Mouse (Mus musculus): ENCODE data around the gene Rsrp1.
"Not testable (repeated sequence)": the region's sequence is repeated elsewhere in the genome, so short reads cannot be mapped to it uniquely, and the experiment has no call there.

Gene Rsrp1

DNA sequence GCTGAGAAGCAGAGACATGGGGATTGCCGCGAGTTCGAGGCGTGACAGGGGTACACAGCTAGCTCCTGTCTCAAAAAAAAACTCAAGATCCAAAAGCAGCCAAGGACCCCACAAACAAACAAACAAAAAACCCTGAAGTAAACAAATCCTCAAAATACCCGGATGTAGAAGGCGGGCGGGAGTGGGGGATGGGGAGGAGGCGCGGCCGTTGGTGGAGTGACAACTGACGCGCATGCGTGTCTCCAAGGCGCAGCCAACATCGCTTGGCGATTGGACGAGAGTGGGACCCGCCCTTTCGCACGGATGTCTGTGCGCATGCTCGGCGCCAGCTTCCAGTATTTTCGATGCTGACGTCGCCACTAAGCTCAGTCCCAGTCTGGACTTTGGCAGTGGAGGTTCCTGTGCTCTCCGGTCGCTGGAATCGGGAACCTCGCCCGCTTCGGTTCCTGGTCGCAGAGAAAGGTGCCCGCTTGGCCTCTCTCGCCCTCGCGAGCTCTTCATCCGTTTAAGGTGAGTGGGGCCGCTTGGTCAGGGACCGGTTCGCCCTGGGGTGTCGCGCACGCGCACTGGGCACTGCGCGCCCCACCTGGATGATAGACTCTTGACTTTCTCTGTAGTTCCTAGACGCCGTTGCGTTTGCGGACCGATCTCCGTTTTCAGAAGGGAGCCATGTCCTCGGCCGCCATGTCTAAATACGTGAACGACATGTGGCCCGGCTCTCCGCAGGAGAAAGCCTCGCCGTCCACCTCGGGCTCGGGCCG lies at the start of gene Rsrp1:
Rsrp1 (plus strand) TSS at position 335 of the 761 bp plus-strand sequence.
- in situ Hi-C loops (cut with MseI, MboI): no loop called here

DNA sequence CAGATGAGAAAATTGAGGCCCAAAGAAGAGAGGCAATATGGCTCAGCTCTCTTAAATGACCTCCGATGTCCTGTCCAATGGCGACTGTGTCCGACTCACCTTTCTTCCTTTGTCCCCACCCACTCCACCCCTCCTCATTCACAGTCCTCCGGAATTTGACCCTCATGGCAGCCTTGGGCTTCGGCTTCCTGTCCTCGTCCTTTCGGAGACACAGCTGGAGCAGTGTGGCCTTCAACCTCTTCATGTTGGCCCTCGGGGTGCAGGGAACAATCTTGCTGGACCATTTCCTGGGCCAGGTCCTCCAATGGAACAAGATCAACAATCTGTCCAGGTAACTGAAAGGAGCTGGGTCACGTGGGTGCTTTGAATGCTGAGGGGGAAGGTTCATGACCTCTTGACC lies 47.2 kb upstream of the Rsrp1 start:
- in situ Hi-C loops (cut with MseI, MboI): no loop called here

DNA sequence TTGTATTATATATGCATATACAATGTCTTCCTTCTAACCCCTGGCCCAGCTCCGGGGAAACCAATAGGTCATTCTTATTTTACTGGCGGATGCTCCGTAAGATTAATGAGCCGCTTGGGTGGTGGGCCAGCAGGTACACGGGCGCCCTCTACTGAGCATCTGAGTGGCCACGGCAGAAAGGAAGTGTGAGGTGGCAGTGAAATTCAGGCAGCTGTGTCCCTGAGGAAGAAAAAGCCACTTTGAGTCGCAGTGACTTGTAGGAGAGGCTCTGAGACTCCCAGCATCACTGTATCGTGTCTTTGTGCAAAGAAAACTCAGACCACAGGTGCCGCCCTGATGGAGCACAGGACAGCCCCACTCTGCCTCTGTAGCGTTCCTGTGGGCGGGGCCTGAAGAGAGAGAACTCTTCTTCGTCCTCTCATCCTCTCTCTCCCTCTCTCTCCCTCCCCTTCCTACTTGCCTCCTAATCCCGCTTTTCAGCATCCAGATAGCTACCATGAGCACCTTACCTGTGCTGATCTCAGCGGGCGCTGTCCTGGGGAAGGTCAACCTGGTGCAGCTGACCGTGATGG lies 43.9 kb upstream of the Rsrp1 start:
- in situ Hi-C loops (cut with MseI, MboI): no loop called here

DNA sequence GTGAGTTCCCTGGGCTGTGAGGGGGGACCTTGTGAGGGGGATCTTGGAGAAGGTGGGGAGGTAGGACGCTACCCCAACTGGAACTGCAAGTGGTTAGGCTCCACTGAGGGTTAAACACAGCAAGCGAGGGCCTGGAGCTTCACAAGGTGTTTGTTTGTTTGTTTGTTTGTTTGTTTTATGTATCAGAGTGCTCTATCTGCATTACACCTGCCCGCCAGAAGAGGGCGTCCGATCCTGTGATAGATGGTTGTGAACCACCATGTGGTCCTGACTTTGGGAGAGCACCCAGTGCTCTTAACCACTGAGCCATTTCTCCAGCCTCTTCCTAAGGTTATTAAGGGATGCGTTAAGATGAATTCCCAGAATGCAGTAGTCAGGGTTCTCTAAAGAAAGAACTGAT lies 43.4 kb upstream of the Rsrp1 start:
- in situ Hi-C loops (cut with MseI, MboI): loop anchor here in 1 of 2 experiments (10.0 kb wide), 1 partner anchor 55 kb away; no protein-coding TSS in a partner anchor

DNA sequence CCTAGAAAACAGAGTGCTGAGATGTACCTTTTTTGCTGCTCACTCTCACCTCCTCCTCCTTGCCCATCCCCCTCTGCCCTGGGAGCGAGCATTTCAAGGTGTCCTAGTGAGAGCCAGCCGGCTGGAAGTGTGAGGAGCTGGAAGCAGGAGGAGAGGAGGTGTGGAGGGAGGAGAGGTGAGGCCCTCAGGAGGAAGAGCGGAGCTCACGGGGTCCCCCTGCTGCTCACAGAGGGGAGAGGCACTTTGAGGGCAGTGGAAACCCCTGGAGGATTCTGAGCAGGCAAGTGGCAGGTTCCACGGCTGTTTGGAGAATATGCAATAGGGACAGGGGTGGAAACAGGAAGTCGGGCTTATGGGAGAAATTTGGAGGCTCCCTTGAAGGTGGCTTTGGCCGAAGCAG lies 40.1 kb upstream of the Rsrp1 start:
- in situ Hi-C loops (cut with MseI, MboI): loop anchor here in 1 of 2 experiments (10.0 kb wide), 1 partner anchor 58 kb away; no protein-coding TSS in a partner anchor

DNA sequence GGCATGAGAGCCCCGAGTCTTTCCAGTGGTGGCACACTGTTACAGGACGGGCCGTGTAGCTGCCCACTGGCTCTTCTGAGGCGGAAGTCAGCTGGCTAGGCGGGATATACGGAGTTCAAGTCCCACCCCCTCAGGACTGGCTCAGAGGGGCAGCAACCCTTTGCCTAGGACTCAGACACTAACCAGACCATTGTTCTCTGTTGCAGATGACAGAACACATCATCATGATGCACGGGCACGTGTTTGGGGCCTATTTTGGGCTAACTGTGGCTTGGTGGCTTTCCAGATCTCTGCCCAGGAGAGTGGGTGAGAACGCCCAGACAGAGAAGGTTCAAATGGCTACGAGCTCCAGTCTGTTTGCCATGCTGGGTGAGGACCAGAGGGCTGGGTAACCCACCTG lies 39.6 kb upstream of the Rsrp1 start:
- in situ Hi-C loops (cut with MseI, MboI): loop anchor here in 1 of 2 experiments (10.0 kb wide), 1 partner anchor 59 kb away; no protein-coding TSS in a partner anchor

DNA sequence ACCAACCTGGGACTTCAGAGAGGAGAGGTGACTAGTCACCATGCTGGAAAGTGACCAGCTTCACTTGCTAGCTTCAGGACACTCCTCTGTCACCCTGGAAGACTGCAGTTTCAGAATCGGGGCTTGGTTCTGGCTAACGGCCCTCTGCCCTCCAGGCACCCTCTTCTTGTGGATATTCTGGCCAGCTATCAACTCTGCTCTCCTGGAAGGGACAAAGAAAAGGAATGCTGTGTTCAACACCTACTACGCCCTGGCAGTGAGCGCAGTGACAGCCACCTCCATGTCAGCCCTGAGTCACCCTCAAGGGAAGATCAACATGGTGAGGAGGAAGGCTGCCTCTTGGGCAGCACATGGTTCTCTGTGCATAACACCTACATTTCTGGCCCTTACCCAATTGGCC lies 39.0 kb upstream of the Rsrp1 start:
- in situ Hi-C loops (cut with MseI, MboI): loop anchor here in 1 of 2 experiments (10.0 kb wide), 1 partner anchor 60 kb away; no protein-coding TSS in a partner anchor

DNA sequence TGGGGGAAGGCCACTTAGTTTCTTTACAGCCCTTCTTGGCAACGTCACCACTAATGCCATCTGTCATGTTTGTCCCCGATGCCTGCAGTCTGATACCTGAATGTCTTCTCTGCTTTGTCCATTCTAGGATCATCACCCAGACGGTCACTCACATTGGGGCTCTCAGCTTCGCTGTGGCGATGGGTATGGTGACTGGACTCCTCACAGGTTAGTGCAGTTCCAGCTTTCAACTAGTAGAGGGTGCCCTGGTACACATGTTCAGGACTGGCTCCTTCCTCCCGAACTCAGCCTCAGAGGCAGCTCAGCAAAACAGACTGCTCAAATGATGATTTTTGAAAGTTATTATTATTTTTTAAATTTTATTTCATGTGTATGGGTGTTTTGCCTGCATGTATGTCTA lies 31.3 kb upstream of the Rsrp1 start:
- in situ Hi-C loops (cut with MseI, MboI): no loop called here

DNA sequence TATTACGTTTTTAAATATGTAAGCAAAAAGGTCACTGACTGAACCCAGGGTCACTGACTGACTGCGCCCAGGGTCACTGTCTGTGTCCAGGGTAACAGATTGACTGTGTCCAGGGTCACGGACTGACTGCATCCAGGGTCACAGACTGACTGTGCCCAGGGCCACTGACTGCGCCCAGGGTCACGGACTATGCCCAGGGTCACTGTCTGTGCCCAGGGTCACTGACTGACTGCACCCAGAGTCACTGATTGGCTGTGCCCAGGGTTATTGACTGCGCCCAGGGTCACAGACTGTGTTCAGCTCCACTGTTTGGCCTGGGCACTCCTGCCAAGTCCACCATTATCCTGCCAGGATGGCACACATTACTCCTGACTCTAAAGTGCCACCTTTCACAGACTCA lies 26.1 kb upstream of the Rsrp1 start:
- in situ Hi-C loops (cut with MseI, MboI): no loop called here

DNA sequence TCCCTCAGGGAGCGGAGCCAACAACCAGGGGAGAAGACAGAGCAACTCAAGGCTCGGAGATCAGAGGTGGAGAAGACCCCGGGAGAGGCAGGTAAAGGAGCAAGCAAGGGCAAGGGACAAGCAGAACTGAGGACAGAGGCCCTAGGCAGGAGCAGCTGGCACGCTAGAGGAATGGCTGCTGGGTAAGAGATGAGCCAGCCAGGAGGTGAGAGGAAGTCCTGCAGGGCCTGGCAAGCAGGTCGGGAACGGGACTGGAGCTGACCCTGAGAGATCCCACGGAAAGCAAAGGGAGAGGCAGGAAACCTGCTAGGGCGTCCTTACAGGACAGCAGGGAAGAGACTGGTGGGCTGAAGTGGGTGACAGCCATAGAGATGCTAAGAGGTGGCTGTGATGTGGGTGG lies 22.3 kb upstream of the Rsrp1 start:
- in situ Hi-C loops (cut with MseI, MboI): no loop called here

DNA sequence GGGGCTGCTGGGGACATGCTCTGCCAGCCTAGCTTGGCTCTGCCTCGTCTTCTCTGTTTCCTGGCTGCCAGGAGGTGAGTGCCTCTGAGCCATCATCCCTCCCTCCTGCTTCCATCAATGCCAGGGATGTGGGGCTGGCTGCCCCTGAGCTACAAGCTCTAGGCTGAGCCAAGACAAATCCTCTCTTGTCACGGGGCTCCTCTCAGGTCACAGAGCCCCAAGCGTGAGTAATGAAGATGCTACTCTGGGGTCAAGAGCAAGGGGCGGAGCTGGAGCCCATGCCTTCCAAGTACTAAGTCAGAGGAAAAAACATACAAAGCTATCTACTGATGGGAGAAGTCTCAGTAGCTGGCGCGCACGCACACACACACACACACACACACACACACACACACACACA lies 20.3 kb upstream of the Rsrp1 start:
- in situ Hi-C loops (cut with MseI, MboI): no loop called here

DNA sequence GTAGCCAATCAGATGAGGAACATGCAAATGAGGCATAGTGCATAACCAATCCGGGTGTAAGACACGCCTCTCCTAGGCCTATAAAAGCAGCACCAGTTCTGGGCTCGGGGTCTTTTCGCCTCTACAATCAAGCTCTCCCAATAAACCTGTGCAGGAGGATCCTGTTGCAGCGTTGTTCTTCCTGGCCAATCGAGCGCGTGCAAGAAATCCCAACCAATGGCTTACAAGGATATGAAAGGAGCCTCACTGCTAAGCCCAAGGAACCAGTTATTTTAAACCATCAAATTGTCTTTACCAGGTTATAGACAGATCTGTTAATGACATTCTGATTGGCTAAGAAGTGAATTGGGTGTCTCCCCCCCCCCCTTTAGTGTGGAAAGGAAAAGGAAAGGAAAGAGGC lies 12.0 kb upstream of the Rsrp1 start:
- in situ Hi-C loops (cut with MseI, MboI): not testable (repeated sequence)

DNA sequence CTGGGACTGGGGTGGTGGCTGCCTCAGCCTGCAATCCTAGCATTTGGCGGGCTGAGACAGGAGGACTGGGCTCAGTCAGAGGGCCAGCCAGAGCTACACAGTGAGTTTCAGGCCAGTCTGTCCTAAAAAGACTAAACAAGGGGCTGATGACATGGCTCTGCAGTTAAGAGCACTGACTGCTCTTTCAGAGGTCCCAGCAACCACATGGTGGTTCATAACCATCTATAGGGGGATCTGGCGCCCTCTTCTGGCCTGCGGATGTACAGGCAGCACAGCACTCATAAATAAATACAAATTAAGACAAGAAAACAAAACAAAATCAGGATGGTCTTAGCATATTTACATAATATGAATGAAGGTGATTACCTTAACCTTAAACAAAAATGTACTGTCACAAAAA lies 10.0 kb upstream of the Rsrp1 start:
- in situ Hi-C loops (cut with MseI, MboI): no loop called here

DNA sequence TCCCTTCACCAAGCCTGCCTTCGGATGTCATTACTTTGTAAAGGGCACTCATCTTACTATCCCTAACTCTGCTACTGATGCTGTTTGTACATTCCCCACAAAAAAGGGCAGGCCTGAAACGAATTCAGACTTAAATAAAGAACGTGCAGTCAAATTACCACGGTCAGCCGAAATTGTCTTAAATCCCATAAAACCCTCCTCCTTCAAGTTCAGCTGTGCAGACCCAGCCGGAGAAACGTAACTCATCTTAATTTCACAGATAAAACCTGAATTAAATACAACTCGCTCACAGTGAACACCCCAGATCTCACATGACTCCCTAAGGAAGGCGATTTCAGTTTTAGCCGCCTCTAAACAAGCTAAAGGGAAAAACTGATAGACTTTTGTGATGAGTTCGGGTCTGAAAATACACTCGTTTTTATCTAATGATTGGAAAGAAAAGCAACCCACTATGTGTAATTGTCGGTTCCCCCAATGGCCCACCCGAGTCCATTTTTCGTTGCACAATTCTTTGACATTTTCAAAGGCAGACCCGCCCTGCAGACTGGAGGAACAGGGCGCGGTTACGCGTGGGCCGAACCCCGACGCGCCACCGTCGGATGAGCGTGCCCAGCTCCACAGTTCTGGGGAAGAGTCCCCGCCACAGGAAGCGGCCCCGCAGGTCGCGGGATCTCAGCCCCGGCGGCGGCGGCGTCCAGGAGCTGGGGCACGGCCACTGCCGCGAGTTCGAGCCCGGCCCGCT lies 9.1 kb upstream of the Rsrp1 start:
- in situ Hi-C loops (cut with MseI, MboI): no loop called here

DNA sequence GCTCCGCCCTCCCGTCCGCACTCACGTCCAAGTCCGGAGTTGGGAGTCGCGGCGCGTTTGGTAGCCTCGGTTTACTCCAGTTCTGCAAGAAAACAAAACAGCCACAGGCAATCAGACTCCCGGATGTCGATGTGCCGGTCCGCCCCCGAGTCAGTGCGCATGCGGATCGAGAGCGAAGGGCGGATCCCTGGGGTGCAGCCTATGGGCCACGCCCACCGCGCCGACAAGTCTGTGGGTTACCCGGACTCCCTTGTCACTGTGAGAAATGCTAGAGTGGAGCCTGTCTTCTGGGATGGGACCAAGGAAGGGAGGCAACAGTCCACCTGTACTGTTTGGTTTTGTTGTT lies 8.6 kb upstream of the Rsrp1 start, which contains the start of gene Tmem50a:
Tmem50a (minus strand) TSS at position 161 of the 346 bp plus-strand sequence.
- in situ Hi-C loops (cut with MseI, MboI): no loop called here

DNA sequence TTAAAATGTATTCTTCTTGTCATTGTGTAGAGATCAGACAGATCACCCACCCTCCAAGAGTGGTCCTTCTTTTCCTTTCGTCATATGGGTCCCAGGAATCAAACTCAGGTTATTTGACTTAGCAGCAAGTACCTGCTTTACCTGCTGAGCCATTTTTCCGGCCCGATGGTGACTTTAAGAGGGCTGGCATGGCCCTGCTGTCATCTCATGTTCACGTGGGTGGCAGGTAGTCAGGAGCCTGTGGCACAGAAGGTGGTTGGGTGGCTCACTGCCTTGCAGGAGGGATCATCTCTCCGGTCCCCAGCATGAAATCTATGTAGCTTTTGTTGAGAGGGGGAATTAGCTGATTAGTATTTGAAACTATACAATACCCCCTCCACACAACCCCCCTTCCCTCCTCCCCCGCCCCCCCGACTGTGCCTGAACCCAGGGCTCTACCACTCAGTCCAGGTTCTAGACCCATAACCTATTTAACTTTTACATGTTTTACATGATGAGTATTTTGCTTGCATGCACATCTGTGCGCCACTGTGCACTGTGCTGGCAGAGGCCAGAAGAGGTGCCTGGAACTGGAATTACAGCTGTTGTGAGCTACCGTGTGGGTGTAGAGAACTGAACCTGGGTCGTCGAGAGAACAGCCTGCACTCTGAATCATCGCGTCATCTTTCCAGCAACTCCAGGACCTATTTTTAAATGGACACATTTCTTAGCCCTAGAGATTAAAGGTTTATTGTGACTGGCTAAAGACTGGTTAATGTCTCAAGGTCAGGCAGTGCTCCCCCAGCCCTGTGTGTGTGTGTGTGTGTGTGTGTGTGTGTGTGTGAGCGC lies 8.0 kb upstream of the Rsrp1 start:
- in situ Hi-C loops (cut with MseI, MboI): no loop called here

DNA sequence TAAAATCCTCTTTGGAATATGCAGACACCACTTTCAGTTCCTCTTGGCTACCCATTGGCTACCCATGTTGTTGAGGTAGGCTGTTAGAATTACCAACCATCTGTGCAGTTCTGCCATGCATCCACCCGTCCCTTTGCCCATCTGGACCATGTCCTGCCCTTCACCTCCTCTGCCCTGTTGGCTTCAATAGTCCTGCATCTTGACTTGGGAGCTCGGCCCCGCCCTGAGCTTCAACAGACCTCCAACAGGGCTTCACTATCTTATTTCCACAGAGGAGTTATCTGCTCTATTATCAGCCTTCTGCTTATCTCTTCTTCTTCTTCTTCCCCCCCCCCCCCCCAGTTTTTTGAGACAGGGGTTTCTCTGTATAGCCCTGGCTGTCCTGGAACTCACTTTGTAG lies 6.2 kb upstream of the Rsrp1 start:
- in situ Hi-C loops (cut with MseI, MboI): no loop called here

DNA sequence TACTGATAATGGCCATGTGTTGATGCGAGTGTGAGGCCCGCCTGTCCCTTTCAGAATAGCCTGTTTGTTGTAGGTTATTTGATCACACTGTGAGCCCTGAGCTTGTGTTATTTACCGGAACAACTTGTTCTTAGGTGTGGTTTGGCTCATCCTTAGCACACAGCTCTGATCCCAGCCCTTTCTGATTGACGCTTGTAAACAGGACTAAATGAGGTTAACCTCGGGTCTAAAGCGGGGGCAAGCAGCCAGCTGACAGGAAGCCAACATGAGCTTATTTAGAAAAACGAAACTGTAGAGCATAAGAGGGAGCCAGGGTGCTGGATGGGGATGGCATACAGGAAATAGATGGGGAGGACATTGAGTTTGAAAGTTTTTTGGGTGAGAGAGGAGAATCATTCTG lies 5.0 kb upstream of the Rsrp1 start:
- in situ Hi-C loops (cut with MseI, MboI): no loop called here

DNA sequence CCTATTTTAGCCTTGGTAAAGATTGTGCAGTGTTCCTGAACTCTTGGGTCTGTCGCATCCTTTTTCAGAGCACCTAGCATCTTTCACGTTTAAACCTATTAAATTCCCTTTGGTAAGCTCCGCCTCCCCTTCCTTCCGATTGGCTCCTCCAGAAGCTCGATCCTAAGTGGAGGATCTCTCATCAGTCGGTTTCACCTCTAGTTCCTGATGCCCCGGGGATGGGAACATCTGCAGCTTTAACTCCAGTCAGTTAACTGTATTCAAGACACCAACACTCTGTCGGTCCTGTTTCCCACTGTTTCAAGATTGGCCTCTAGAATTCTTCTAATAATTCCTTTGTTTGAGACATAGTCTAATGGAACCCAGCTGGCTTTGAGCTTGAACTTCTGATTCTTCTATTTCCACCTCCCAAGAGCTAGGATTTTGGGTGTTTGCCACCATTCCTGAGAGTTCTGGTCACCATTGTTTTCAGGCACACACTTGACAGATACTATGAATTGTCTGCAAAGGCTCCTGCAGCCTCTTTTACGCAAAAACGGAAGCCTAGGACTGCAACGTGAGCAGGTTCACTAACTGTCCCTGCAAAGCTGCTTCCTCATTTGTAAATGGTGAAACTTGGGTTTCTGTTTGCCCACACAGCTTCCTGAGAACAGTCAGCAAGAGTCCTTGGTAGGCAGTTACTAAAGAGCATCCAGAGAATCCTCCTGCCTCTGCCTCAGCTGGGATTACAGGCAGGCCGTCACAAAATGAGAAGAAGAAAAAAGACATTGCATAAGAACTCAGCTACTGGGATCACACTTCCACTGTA lies 3.5 kb upstream of the Rsrp1 start:
- in situ Hi-C loops (cut with MseI, MboI): no loop called here

DNA sequence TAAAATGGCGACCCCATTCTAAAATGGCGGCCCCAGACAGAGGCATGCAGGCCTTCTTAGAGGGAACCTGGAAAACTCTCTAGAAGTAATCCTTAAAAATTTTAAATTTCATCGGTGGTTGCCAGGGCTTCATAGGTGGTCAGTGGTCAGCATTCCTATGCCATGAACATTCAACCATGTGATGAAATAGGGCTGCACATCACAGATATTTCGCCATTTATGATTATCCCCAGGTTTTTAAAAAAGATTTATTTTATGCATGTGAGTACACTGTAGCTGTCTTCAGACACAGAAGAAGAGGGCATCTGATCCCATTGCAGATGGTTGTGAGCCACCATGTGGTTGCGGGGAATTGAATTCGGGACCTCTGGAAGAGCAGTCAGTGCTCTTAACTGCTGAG lies 2.8 kb upstream of the Rsrp1 start:
- in situ Hi-C loops (cut with MseI, MboI): no loop called here

DNA sequence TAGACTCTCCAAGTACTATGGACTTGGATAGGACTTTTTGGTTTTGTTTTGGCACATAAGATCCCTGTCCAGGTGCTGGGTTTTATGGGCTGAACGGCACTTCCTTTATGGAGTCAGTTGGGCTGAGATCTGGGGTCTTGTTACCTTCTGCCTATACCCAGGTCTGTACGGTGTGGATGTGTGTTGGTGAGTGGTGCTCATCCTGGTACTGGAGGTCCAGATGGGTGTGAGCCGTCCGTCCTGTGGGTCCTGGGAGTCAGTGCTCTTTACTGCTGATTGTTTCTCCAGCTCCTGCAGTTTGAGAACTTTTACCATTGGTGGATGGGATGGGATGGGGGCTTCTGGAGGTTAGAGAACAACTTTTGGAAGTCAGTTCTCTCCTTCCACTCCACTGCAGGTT lies 1.7 kb upstream of the Rsrp1 start:
- in situ Hi-C loops (cut with MseI, MboI): no loop called here
